Mouse (Mus musculus) lung, embryonic 15.5 days (tissue): Measurements from ENCODE around the gene Mark4. TPM values are rescaled to one million over a fixed set of nuclear protein-coding genes. Genes with fewer than 3 reads are reported as not detected.
A peak's percentile ranks its signal among the peaks of the same experiment; 100 is the strongest.

Experiments
- ATAC-seq: fragments of 200-750 bp; cut with Nextera tagmentation; 2 replicates; pipeline ENCODE4 v1.8.0; 2017; ENCODE audit warnings: moderate number of reproducible peaks, borderline replicate concordance; ENCODE audit not compliant: low FRiP score, low TSS enrichment; ENCODE audit errors: extremely low read depth
- H3K27ac ChIP-seq: fragments of 300-500 bp; sonication (generic); 2 replicates; pipeline ENCODE4 v1.5.1; 2015; ENCODE audit warnings: moderate library complexity, mild to moderate bottlenecking, inconsistent platforms
- H3K27me3 ChIP-seq: fragments of 300-500 bp; sonication (generic); 2 replicates; pipeline ENCODE4 v1.6.1; 2015; ENCODE audit warnings: inconsistent platforms
- H3K36me3 ChIP-seq: fragments of 300-500 bp; sonication (generic); 2 replicates; pipeline ENCODE4 v1.6.1; 2015; ENCODE audit warnings: inconsistent platforms
- H3K4me1 ChIP-seq: fragments of 300-500 bp; sonication (generic); 2 replicates; pipeline ENCODE4 v1.6.1; 2015; ENCODE audit warnings: inconsistent platforms
- H3K4me2 ChIP-seq: fragments of 300-500 bp; sonication (generic); 2 replicates; pipeline ENCODE4 v1.6.1; 2015; ENCODE audit warnings: inconsistent platforms, mild to moderate bottlenecking, moderate library complexity
- H3K4me3 ChIP-seq: fragments of 300-500 bp; sonication (generic); 2 replicates; pipeline ENCODE4 v1.5.1; 2015; ENCODE audit warnings: mild to moderate bottlenecking, inconsistent platforms
- H3K9ac ChIP-seq: fragments of 300-500 bp; sonication (generic); 2 replicates; pipeline ENCODE4 v1.6.1; 2015; ENCODE audit warnings: inconsistent platforms
- H3K9me3 ChIP-seq: fragments of 300-500 bp; sonication (generic); 2 replicates; pipeline ENCODE4 v1.6.1; 2016; ENCODE audit warnings: inconsistent platforms
- WGBS: fragments of 180-500 bp; shearing (Covaris S2); methylation state at CpG from one replicate; pipeline ENCODE4 v1.1.7; 2015; 5-methylcytosine and 5-hydroxymethylcytosine counted together
- polyA plus RNA-seq: library from polyadenylated mRNA; unstranded; fragments of >200 nt; fragmentation: Nextera tagmentation; extraction: Ambion mirVana; gene quantifications from 2 replicates; pipeline ENCODE4 v1.2.1, GENCODE M21; 2015

Gene Mark4
- polyA plus RNA-seq, 1 experiment from 2014 or later = 7.9 TPM

GRCm38 (mm10) chr7:19469404-19469803 lies 10.8 kb upstream of the Mark4 start:
- no peak overlapping the region for H3K4me3 ChIP-seq
- H3K27me3 ChIP-seq = peaks cover 65% of the 10 kb centered on the region
- H3K9ac ChIP-seq = no peak overlapping the region
- no peak for ATAC-seq
- H3K36me3 ChIP-seq = no peaks in the 10 kb centered on the region
- WGBS = 25% methylated on average over 23 of the region's 23 CpGs
- H3K4me1 ChIP-seq = peaks cover 24% of the 10 kb centered on the region
- H3K9me3 ChIP-seq = no peaks in the 10 kb centered on the region
- H3K27ac ChIP-seq = no peak overlapping the region
- H3K4me2 ChIP-seq = peak overlapping the region; percentile 8; the same call in 1 of the 2 replicates

DNA sequence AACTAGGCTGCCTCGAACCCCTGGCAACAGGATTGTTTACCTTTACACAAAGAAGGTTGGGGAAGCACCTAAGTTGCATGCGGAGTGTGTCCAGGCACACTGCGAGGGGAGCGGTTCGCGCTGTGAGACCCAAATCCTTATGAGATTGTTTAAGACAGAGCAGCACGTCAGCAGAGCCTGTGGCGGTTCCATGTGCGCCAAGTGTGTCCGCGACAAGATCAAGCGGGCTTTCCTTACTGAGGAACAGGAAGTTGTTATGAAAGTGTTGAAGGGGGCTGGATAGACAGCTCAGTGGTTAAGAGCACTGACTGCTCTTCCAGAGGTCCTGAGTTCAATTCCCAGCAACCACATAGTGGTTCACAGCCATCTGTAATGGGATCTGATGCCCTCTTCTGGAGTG lies 9.7 kb upstream of the Mark4 start:
- Histone ChIP-seq H3K4me1 (peaks cover 17% of the 10 kb centered on the region), H3K9me3 (no peaks in the 10 kb centered on the region), H3K27me3 (peaks cover 56% of the 10 kb centered on the region), H3K9ac (no peak overlapping the region), H3K4me2 (no peak overlapping the region), H3K27ac (no peak overlapping the region), H3K4me3 (no peak overlapping the region), H3K36me3 (no peaks in the 10 kb centered on the region)
- no peak for ATAC-seq
- 54% methylated on average over 12 of the region's 12 CpGs for WGBS

GRCm38 (mm10) chr7:19467638-19468037 lies 9.0 kb upstream of the Mark4 start:
- Histone ChIP-seq H3K36me3 (no peaks in the 10 kb centered on the region), H3K9ac (no peak overlapping the region), H3K4me2 (no peak overlapping the region), H3K9me3 (no peaks in the 10 kb centered on the region), H3K27ac (no peak overlapping the region), H3K4me3 (no peak overlapping the region), H3K4me1 (peaks cover 17% of the 10 kb centered on the region), H3K27me3 (peaks cover 49% of the 10 kb centered on the region)
- no peak for ATAC-seq
- WGBS = 27% methylated on average over 6 of the region's 6 CpGs

- WGBS = 51% methylated on average over 5 of the region's 5 CpGs
- H3K27me3 ChIP-seq = peaks cover 40% of the 10 kb centered on the region
- ATAC-seq = 0 out of 2 replicates have a peak, but pooled peaks have one; percentile 34
- H3K9ac ChIP-seq = no peak overlapping the region
- no peak overlapping the region for H3K4me2 ChIP-seq
- H3K4me1 ChIP-seq = peaks cover 20% of the 10 kb centered on the region
- H3K36me3 ChIP-seq = no peaks in the 10 kb centered on the region
- no peaks in the 10 kb centered on the region for H3K9me3 ChIP-seq
- peak overlapping the region; percentile 37; the same call in 1 of the 2 replicates for H3K27ac ChIP-seq
- no peak overlapping the region for H3K4me3 ChIP-seq
Measured at GRCm38 (mm10) chr7:19466602-19467145, 8.1 kb upstream of the Mark4 start.

DNA sequence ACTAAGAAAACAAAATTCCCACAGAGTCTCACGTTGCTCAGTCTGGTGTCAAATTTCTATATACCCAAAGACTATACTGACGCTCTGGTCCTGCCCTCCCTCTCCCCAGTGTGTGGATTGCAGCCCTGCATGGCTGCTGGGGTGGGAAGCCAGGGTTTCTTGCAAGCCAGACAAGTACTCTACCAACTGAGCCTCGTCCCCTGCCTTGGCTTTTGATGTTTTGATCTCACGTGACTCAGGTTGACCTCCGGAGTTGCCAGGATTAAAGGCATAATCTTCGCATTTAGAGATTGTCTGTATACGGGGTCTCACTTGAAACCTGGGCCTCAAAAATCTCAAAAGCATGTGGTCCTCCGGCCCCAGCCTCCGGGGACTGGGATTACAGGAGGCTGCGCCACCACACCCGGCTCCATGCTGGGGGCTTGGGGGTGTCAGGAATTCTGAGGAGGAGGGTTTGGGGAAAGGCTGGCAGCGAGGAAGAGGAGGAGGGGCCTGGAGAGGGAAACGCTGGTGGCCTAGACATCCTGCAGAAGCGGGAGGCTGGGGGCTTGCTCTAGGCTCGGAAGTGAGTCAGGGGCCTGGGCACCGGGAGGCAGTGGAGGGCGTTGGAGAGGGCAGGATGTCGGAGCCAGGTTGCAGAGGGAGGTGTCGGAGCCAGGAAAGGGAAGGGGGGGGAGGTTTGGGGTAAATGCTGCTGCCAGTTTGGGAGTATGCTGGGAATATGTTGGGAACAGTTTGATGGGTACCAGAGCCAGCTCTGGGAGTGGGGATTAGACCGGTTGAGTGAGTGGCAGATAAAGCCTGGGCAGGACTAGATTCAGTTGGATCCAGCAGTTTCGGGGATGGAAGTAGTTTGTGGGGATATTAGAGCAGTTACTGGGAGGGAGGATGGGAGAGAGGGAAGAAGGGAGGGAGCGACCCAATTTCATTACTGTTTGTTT lies 6.0 kb upstream of the Mark4 start:
- no peak for ATAC-seq
- WGBS = 12% methylated on average over 22 of the region's 22 CpGs
- 0 out of 2 replicates have a peak overlapping the region, but pooled peaks have one; percentile 1 for H3K4me3 ChIP-seq
- H3K27ac ChIP-seq = peak overlapping the region; percentile 2; the same call in 1 of the 2 replicates
- H3K27me3 ChIP-seq = peaks cover 26% of the 10 kb centered on the region
- no peaks in the 10 kb centered on the region for H3K9me3 ChIP-seq
- H3K4me2 ChIP-seq = peak overlapping the region; percentile 40
- peaks cover 21% of the 10 kb centered on the region for H3K4me1 ChIP-seq
- H3K36me3 ChIP-seq = no peaks in the 10 kb centered on the region
- peak overlapping the region; percentile 18; the same call in 1 of the 2 replicates for H3K9ac ChIP-seq

GRCm38 (mm10) chr7:19462884-19463381 lies 4.3 kb upstream of the Mark4 start, which contains the start of gene Exoc3l2:
Gene Exoc3l2 (plus strand): TSS chr7:19463331.
- no peak within 1 kb of the TSS; the same call in 1 of the 2 replicates for H3K9ac ChIP-seq
- H3K4me3 ChIP-seq = peak within 1 kb of the TSS; percentile 5; the same call in 1 of the 2 replicates
- peaks cover 10% of the 10 kb centered on the region for H3K27me3 ChIP-seq
- no peaks in the 10 kb centered on the region for H3K9me3 ChIP-seq
- H3K4me2 ChIP-seq = peak within 1 kb of the TSS; percentile 18; the same call in 1 of the 2 replicates
- 32% methylated on average over 6 of the region's 6 CpGs for WGBS
- ATAC-seq = no peak
- 0 out of 2 replicates have a peak within 1 kb of the TSS, but pooled peaks have one; percentile 4 for H3K27ac ChIP-seq
- H3K36me3 ChIP-seq = no peaks in the 10 kb centered on the region
- H3K4me1 ChIP-seq = peaks cover 22% of the 10 kb centered on the region

DNA sequence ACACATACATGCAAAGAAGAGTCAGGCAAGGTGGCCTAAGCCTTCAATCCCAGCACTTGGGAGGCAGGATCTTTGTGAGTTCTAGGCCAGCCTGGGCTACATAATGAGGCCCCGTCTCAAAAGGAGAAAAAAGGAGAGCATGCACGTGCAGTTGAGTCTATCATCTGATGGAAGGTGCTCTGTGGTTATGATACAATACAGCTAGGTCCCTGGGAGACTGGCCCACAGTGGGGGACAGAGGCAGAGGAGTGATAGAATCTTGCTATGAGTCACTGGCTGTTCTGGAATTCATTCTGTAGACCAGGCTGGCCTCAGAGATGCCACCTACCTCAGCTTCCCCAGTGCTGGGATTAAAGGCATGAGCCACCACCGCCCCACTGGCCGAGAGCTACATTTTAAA lies 3.8 kb upstream of the Mark4 start:
- no peak overlapping the region for H3K4me3 ChIP-seq
- 0 out of 2 replicates have a peak overlapping the region, but pooled peaks have one; percentile 4 for H3K27ac ChIP-seq

GRCm38 (mm10) chr7:19461488-19461887 lies 2.9 kb upstream of the Mark4 start:
- peak overlapping the region; percentile 37; the same call in 1 of the 2 replicates for H3K4me2 ChIP-seq
- 11% methylated on average over 6 of the region's 6 CpGs for WGBS
- H3K36me3 ChIP-seq = no peaks in the 10 kb centered on the region
- peaks cover 32% of the 10 kb centered on the region for H3K4me1 ChIP-seq
- no peak overlapping the region for H3K9ac ChIP-seq
- H3K9me3 ChIP-seq = no peaks in the 10 kb centered on the region
- no peak for ATAC-seq
- H3K27ac ChIP-seq = no peak overlapping the region
- H3K27me3 ChIP-seq = peaks cover 10% of the 10 kb centered on the region; the same call in 1 of the 2 replicates
- peak overlapping the region; percentile 15; the same call in 1 of the 2 replicates for H3K4me3 ChIP-seq

More for the DNA sequence above, 3.8 kb upstream of the Mark4 start:
- 72% methylated on average over 4 of the region's 4 CpGs for WGBS
- Histone ChIP-seq H3K9me3 (no peaks in the 10 kb centered on the region), H3K4me1 (peaks cover 26% of the 10 kb centered on the region), H3K4me2 (no peak overlapping the region), H3K36me3 (no peaks in the 10 kb centered on the region), H3K27me3 (peaks cover 10% of the 10 kb centered on the region), H3K9ac (no peak overlapping the region)
- no peak for ATAC-seq

DNA sequence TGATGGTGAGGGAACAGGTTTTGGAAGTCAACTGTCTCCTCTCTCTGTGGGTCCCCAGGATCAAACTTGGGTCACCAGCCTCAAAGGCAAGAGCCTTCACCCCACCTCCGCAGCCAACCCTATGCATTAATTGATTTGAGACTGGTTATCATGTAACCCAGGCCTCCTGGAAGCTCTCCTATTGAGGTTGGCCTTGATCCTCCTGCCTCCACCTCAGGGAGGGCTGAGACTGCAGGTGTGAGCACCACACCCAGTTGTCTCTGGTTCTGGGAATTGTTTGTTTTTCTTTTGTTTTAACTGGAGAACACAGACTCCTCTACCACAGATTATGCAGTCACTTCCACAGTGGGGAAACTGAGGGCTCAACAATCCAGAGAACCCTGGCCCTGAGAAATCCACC lies 1.9 kb upstream of the Mark4 start:
- H3K27me3 ChIP-seq = peaks cover 6% of the 10 kb centered on the region; the same call in 1 of the 2 replicates
- H3K36me3 ChIP-seq = no peaks in the 10 kb centered on the region
- H3K27ac ChIP-seq = no peak overlapping the region
- H3K4me1 ChIP-seq = peaks cover 32% of the 10 kb centered on the region
- no peaks in the 10 kb centered on the region for H3K9me3 ChIP-seq
- WGBS = 58% methylated on average over 1 of the region's 1 CpGs
- no peak overlapping the region for H3K4me3 ChIP-seq
- no peak overlapping the region for H3K4me2 ChIP-seq
- ATAC-seq = no peak
- no peak overlapping the region for H3K9ac ChIP-seq

DNA sequence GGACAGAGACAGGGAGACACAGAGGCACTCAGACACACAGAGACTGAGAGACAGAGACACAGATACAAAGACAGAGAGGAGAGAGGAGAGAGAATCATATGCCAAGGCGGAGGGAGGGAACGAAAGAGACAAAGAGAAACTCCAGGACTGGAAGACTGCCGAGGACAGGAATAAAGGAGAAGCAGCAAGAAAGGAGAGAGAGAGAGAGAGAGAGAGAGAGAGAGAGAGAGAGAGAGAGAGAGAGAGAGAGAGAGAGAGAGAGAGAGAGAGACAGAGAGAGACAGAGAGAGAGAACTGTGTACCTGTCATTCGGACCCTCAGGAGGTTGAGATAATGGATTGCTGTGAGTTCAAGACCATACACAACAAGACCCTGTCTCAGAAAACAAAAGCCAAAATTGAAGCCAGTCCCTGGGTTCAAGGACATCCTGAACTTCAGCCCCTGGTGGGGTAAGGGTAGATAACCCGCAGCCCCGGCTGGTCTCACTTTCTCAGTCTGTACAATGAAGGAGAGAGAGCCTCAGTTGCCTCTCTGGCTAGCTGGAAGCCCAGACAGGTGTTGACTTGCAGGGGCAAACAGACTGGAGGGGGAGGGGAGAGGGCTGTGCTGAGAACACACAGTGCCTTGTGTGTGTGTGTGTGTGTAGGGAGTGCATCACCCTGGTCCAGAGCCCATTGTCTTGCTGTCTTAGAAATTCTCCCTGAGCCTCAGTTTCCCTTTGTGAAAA lies 686 bp upstream of the Mark4 start:
- H3K4me3 ChIP-seq = peak overlapping the region; percentile 90
- H3K36me3 ChIP-seq = 0 out of 2 replicates have a peak, but pooled peaks cover 2% of the 10 kb centered on the region
- H3K9me3 ChIP-seq = no peaks in the 10 kb centered on the region
- H3K9ac ChIP-seq = peak overlapping the region; percentile 64
- H3K27me3 ChIP-seq = no peaks in the 10 kb centered on the region
- H3K27ac ChIP-seq = peak overlapping the region; percentile 55; the same call in 1 of the 2 replicates
- 0 out of 2 replicates have a peak, but pooled peaks have one; percentile 1 for ATAC-seq
- H3K4me2 ChIP-seq = peak overlapping the region; percentile 90
- H3K4me1 ChIP-seq = peaks cover 21% of the 10 kb centered on the region
- WGBS = 9% methylated on average over 6 of the region's 6 CpGs

- Histone ChIP-seq H3K4me1 (peaks cover 21% of the 10 kb centered on the region), H3K9me3 (no peaks in the 10 kb centered on the region)
Measured at GRCm38 (mm10) chr7:19458072-19458486, 542 bp downstream of the Mark4 start.

More at GRCm38 (mm10) chr7:19458072-19458486, 542 bp downstream of the Mark4 start:
- H3K27me3 ChIP-seq = no peaks in the 10 kb centered on the region
- 0 out of 2 replicates have a peak, but pooled peaks cover 7% of the 10 kb centered on the region for H3K36me3 ChIP-seq
- peak overlapping the region; percentile 90 for H3K4me2 ChIP-seq
- under 1% methylated on average over 26 of the region's 31 CpGs for WGBS
- peak overlapping the region; percentile 90 for H3K4me3 ChIP-seq
- peak overlapping the region; percentile 72 for H3K27ac ChIP-seq
- peak; percentile 78 for ATAC-seq
- peak overlapping the region; percentile 67 for H3K9ac ChIP-seq
